Mouse (Mus musculus) ovary, adult 18-20 months (tissue): ENCODE measurements around the gene Commd8.

ENCODE experiments used
- DNase-seq: peaks from one replicate; pipeline ENCODE4 v3.0.0; 2022; ENCODE audit warnings: low spot score, mixed read lengths

Gene Commd8

GRCm38 (mm10) chr5:72167594-72168284 lies at the start of gene Commd8:
TSS of gene Commd8 (minus strand) at chr5:72168189.
- peak; percentile 92 for DNase-seq

DNA sequence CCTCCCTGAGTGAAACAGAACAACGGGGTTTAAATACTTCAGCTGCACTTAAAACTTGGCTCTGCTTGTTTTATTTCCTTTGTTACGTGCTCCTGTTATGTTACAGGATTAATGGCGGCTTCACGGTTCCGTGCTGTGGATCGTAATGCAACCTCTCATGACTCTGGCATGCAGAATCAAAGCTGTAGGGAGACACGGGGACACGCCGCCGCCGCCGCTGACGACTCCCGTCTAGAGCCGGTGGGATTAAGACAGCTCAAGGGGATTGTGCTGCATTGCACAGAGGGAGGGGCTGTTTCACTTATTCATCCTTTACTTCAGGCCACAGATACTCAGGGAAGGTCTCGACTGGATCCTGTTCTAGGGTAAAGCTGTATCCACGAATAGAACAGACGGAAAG lies 43.8 kb upstream of the Commd8 start:
- no peak for DNase-seq

GRCm38 (mm10) chr5:72210812-72211139 lies 42.8 kb upstream of the Commd8 start:
- DNase-seq, result no peak

DNA sequence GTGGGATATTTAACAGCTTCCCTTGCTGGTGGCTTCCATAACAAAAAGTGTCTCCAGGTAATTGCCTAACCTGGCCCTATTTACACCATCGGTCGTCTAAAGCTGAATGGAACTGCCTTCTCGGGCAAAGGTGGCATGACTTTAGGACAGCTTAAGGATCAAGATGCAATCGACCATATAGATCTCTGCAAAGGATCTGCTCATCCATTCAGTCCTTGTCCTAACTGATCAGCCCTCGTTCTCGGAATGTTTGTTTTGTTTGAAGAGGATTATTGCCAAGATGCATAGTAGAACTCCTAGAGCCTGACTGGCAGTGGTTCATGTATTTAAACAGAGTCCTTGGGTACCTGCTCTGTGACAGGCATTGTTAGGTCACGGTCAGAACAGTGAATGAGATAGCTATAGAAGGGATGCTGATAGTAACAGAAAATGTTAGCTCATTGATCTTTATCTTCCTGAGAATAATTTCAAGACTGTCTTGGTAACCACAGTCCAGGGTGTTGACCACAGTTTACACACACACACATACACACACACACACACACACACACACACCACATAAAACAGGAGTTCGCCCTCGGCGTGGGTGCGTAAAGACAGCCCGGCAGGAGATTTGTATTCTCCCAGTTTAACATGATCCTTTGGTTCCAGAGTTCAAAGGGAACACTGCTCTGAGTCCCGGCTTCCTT lies 42.3 kb upstream of the Commd8 start:
- no peak for DNase-seq

DNA sequence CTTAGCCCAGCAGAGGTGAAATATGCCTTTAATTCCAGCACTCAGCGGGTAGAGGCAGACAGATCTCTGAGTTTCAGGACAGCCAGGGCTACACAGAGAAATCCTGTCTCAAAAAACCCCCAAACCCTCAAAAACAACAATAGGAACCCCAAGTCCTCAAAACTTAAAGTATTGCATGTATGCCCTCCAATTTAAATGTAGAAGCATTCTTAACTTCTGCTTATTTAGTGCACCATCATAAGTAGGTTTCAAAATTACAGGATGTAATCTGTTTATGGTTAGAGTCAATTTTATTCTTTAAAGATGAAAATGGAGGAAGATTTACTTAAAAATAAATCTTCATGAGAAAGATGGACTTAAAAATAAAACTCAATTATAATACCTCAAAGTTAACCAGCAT lies 40.5 kb upstream of the Commd8 start:
- DNase-seq, result no peak

DNA sequence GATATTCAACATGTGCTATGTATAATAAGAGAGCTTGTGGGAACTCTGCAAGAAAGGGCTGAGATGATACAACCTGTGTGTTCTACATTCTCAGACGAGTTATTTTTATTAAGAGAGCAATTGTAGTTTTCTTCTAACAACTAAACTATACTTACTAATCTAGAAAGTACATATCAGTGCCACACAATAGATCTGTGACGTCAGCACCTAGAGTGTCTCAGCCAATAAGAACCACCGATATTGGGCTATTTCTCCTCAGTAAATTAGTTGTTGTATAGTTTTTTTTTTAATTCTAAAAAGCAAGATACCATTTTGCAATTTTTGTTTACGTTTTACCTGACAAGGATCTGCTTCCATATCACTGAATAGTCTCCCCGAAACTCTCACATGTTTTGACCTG lies 37.3 kb upstream of the Commd8 start:
- DNase-seq, result no peak

DNA sequence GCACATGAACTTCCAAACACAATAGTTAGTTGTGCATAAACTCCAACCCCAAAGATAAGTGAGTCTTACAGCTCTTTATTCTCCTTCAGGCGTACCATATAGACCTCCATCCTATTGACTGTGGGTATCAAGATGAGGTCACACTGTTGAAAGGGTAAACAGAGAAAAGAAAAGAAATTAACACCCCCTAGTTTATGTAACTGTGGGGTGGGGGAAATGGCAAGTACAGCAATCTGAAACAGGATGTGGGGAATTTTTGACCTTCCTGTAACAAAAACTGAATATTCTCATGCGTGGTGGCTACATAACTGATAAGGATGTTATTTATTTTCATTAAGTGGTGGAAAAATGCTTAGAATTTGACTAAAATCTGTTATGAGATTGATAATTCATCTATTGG lies 36.5 kb upstream of the Commd8 start:
- DNase-seq, result no peak

DNA sequence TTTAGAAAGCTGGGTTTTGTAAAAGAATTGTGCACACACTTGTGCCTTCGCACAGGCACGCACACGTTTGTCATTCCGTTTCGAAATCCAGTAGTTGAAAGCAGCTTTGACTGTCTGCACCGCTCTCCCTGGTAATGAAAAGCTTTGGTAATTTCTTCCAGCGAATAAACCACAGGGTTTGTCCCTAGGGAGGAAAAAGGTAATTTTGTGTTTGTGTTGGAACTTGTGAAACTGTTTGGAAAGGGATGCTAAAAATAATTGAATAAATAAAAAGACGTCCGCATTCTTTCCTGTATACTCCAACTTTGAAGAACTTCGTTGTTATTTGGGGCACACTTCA lies 35.7 kb upstream of the Commd8 start:
- no peak for DNase-seq

DNA sequence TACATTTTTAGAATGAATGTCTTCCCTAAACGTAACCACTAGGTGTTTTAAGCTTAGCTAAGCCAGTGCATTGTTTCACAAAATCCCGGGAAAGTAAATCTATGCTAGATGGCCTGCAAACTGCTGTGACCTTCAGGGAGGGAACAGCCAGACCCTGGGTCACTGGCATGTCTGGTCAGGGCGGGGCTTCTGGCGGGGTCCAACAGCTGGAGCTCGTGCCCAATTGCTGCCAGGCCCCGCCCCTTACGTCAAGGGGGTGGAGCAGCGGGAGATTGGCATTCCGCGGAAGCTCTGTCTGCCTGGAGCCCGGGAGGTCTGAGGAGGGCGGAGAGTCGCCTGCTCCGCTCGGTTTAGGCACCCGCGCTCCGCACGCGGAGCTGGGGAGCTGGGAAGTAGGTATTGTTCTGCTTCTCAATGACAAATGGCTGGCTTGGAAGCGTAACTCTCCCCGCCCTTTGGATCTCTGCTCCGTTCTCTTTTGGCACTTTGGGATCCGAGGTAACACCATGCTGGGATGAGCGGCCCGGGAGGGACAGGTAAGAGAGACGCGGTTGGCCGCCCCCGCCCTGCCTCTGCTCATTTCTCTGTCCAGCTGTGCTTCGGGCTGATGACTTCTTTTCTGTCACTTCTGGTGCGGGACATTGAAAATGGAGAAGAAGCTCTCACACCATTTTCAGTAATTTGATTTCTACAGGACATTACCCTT lies 35.2 kb upstream of the Commd8 start:
- DNase-seq, result peak; percentile 95

DNA sequence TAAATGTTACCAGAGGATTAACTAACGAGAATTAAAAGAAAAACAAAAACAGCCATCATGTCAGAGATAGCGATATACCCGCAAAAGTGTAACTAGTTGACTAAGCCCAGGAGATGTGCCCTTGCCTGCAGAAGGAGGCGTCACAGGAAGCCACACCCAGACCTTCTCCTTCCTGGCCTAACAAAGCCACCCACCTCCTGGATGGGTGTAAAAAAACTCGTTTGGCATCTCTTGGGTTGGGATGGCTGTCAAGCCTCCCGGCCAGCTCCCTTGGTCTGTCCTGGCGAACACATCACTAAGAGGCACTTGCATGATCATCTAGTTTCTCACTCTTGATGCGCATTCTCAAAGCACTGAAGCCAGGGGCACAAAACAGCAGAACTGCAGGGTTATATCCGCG lies 34.0 kb upstream of the Commd8 start:
- no peak for DNase-seq

GRCm38 (mm10) chr5:72201600-72201999 lies 33.6 kb upstream of the Commd8 start:
- no peak for DNase-seq

GRCm38 (mm10) chr5:72195442-72195841 lies 27.5 kb upstream of the Commd8 start:
- DNase-seq, result no peak

GRCm38 (mm10) chr5:72191932-72192331 lies 23.9 kb upstream of the Commd8 start:
- DNase-seq, result no peak

GRCm38 (mm10) chr5:72191154-72191553 lies 23.2 kb upstream of the Commd8 start:
- DNase-seq, result no peak

- DNase-seq, result no peak
These were observed 16.6 kb upstream of the Commd8 start for GRCm38 (mm10) chr5:72184437-72185100.

DNA sequence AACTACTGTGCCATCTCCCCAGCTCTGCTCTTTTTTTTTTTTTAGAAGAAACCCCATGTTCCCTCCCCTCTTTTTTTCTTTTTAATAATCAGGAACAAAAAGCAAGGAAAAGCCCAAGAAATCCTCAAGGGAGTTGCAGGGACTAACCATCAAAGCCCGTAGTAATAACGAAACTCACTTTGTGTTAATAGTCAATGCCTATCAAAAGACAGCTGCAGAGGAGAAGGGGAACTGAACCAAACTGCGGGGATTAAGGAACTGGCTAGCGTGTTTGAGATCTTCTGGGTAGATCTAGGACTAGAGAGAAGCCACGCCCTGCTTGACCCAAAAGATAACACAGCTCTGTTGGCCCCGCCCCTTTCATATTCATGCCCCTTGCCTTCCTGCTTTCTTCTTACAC lies 15.9 kb upstream of the Commd8 start:
- no peak for DNase-seq

DNA sequence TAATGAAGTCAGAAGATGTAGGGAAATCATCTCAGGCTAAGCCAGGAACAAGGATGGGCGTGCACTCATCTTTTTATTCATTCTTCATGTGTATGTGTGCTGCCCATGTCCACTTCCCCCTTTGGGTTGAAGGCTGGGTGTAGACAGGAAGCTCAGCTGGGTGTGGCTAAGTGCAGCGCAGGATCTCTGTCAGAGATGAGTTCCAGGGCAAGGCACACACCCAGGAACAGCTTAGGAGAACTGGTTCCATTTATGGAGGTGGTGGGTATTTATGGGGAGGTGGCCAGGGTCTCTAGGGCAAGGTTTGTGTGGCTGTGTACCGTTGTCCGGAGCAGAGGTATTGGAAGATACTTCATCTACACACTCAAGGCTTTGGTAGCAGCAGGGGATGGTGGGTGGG lies 14.8 kb upstream of the Commd8 start:
- no peak for DNase-seq

GRCm38 (mm10) chr5:72181194-72181593 lies 13.2 kb upstream of the Commd8 start:
- DNase-seq, result no peak

- no peak for DNase-seq
These were observed 7.5 kb upstream of the Commd8 start for GRCm38 (mm10) chr5:72175530-72175929.

DNA sequence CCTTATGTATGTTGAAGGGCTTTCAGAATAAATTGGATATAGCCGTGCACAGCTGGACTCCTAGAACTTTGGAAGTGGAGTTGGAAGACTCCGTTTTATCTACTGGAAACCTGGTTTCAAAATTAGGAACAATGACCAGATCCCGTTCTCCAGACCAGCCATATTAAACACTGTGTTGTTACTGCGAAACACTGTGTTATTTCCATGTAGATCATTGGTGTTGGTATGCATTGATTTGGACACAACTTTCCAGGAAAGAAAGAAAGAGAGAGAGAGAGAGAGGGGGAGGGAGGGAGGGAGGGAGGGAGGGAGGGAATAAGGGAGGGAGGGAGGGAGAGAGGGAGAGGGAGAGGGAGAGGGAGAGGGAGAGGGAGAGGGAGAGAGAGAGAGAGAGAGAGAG lies 7.1 kb upstream of the Commd8 start:
- DNase-seq, result no peak

DNA sequence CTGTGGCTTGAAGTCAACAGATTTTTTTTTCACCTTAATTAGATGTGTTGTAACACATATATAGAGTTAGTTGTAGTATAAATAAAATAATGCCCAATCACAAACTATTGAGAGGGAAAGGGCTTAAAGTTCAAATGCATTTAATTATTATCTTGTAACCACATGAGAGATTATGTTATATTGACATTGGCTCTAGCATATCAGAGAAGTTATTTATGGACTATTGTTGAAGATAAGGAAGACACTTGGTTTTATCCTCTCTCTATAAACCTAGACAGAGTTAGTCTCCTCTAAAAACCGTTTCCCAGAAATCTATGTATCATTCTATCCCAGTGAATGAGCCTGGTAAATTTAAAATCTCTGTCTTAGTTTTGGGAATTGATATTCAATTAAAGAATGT lies 5.5 kb upstream of the Commd8 start:
- DNase-seq, result no peak

GRCm38 (mm10) chr5:72172675-72173074 lies 4.7 kb upstream of the Commd8 start:
- no peak for DNase-seq

DNA sequence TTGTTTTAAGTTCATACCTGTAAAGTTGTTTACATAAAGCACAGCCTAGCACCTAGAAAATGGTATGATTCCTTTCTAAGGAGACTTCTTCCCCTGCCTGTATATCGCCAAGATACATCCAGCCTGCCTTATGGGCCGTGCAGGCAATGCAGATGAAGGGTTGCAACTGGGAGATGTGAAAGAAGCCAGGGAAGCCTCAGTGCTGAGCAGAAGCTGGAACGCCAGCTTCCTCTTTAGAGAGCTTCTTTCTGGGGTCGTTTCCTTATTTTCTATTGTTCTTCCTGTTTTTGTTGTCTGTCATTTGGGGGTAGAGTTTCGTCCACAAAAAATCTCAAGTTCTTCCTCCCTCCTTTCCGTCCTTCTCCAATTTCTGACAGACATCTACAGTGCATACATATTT lies 2.1 kb upstream of the Commd8 start:
- no peak for DNase-seq
